Mouse (Mus musculus): Measurements from ENCODE around the gene Best2.

- TF ChIP-seq POLR2A (IDR thresholded peaks at IDR 0.05; ENCODE audit: borderline replicate concordance, control insufficient read depth, low read depth, low read length) = no peak
- TF ChIP-seq CTCF (IDR thresholded peaks at IDR 0.05; ENCODE audit: control insufficient read depth, insufficient read depth, low read length) = no peak
Measured at GRCm38 (mm10) chr8:85033867-85034266, 19.5 kb upstream of the Best2 start.
